Mouse (Mus musculus): ENCODE results near the gene Pcdh7.

Gene Pcdh7

GRCm38 (mm10) chr5:57907218-57907617, 189.5 kb downstream of the Pcdh7 start:
- DNase-seq (ENCODE audit: low read depth, low spot score): no peak

- DNase-seq (ENCODE audit: low read depth, low spot score): no peak
Observed at GRCm38 (mm10) chr5:57921140-57921539, 203.4 kb downstream of the Pcdh7 start.

- DNase-seq (ENCODE audit: low read depth, low spot score): no peak
Observed at GRCm38 (mm10) chr5:57931331-57931730, 213.6 kb downstream of the Pcdh7 start.

GRCm38 (mm10) chr5:57931738-57932137, 214.0 kb downstream of the Pcdh7 start:
- no peak for DNase-seq (ENCODE audit: low read depth, low spot score)

- no peak for DNase-seq (ENCODE audit: low read depth, low spot score)
Observed at GRCm38 (mm10) chr5:57934666-57935065, 216.9 kb downstream of the Pcdh7 start.

- no peak for DNase-seq (ENCODE audit: low read depth, low spot score)
Observed at GRCm38 (mm10) chr5:57940457-57940856, 222.7 kb downstream of the Pcdh7 start.

- DNase-seq (ENCODE audit: low read depth, low spot score): no peak
Observed at GRCm38 (mm10) chr5:57943176-57943575, 225.4 kb downstream of the Pcdh7 start.

- DNase-seq (ENCODE audit: low read depth, low spot score): no peak
Observed at GRCm38 (mm10) chr5:57943611-57944010, 225.8 kb downstream of the Pcdh7 start.

GRCm38 (mm10) chr5:57945419-57945818, 227.7 kb downstream of the Pcdh7 start:
- no peak for DNase-seq (ENCODE audit: low read depth, low spot score)

- no peak for DNase-seq (ENCODE audit: low read depth, low spot score)
Observed at GRCm38 (mm10) chr5:57959317-57959716, 241.6 kb downstream of the Pcdh7 start.

GRCm38 (mm10) chr5:57963792-57964191, 246.0 kb downstream of the Pcdh7 start:
- DNase-seq (ENCODE audit: low read depth, low spot score): no peak

GRCm38 (mm10) chr5:57964201-57964600, 246.4 kb downstream of the Pcdh7 start:
- no peak for DNase-seq (ENCODE audit: low read depth, low spot score)

GRCm38 (mm10) chr5:57993584-57993983, 275.8 kb downstream of the Pcdh7 start:
- no peak for DNase-seq (ENCODE audit: low read depth, low spot score)

- DNase-seq (ENCODE audit: low read depth, low spot score): no peak
Observed at GRCm38 (mm10) chr5:58021331-58021730, 303.6 kb downstream of the Pcdh7 start.

GRCm38 (mm10) chr5:58025123-58025522, 307.4 kb downstream of the Pcdh7 start:
- no peak for DNase-seq (ENCODE audit: low read depth, low spot score)

GRCm38 (mm10) chr5:58025759-58026158, 308.0 kb downstream of the Pcdh7 start:
- no peak for DNase-seq (ENCODE audit: low read depth, low spot score)

- no peak for DNase-seq (ENCODE audit: low read depth, low spot score)
Observed at GRCm38 (mm10) chr5:58039875-58040274, 322.1 kb downstream of the Pcdh7 start.

GRCm38 (mm10) chr5:58044216-58044615, 326.4 kb downstream of the Pcdh7 start:
- DNase-seq (ENCODE audit: low read depth, low spot score): no peak

GRCm38 (mm10) chr5:58081054-58081453, 363.3 kb downstream of the Pcdh7 start:
- DNase-seq (ENCODE audit: low read depth, low spot score): no peak

- no peak for DNase-seq (ENCODE audit: low read depth, low spot score)
Observed at GRCm38 (mm10) chr5:58082230-58082629, 364.5 kb downstream of the Pcdh7 start.

GRCm38 (mm10) chr5:58083056-58083455, 365.3 kb downstream of the Pcdh7 start:
- DNase-seq (ENCODE audit: low read depth, low spot score): no peak

GRCm38 (mm10) chr5:58083972-58084371, 366.2 kb downstream of the Pcdh7 start:
- no peak for DNase-seq (ENCODE audit: low read depth, low spot score)

GRCm38 (mm10) chr5:58108665-58109364, 391.0 kb downstream of the Pcdh7 start:
- DNase-seq (ENCODE audit: low read depth, low spot score): no peak

- no peak for DNase-seq (ENCODE audit: low read depth, low spot score)
Observed at GRCm38 (mm10) chr5:58116096-58116495, 398.3 kb downstream of the Pcdh7 start.
